Mouse (Mus musculus) cerebellum, postnatal 36 days (tissue): ENCODE measurements at regions not wholly inside any gene's neighbourhood (a gene's known extent, or its start where the extent isn't known, plus 50 kb on each side); places are given as distances from the start of the nearest gene placed in this dataset.

ENCODE experiments used
- DNase-seq, 2 experiments: peaks; one replicate each; pipeline ENCODE4 v3.0.0; 2021 to 2022; ENCODE audit warnings: mixed read lengths in 2 of 2

DNA sequence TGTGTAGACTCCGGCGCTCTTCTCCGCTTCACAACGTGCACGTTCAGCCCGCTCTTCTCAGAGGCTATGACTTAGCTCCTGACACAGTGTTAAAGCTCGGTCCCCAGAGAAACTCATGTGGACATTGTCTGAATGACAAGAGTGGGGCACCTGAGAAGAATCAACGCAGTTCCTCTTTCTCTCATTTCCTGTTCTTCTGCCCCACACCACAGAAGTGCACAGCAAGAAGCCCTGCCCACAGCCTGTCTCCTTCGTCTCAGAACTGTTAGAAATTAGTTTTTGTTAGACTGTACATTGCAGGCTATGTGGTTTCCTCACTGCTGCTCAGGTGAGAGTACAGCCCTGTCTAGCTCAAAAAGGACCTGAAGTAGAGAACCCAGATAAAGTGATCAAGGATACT, 94.1 kb upstream of the Nsun2 start:
- no peak for DNase-seq

DNA sequence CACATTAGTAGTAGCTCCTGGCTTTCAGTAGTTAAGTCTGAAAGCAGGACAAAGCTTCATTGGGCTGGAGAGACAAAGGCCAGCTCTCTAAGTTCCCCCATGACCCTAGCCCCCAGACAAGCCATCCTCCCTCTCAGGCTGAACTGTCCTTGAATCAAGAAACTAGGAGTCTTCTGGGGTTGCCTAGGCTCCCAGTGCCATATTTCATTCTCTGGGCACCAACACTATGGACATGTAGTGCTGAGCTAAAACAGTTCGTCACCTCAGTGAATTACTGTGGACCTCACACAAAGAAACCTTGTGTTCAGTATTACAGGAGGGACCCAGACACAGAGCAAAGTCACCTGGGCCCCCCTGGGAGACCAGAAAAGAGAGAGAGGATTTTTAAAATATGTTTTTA, 91.7 kb upstream of the Nsun2 start:
- no peak for DNase-seq

DNA sequence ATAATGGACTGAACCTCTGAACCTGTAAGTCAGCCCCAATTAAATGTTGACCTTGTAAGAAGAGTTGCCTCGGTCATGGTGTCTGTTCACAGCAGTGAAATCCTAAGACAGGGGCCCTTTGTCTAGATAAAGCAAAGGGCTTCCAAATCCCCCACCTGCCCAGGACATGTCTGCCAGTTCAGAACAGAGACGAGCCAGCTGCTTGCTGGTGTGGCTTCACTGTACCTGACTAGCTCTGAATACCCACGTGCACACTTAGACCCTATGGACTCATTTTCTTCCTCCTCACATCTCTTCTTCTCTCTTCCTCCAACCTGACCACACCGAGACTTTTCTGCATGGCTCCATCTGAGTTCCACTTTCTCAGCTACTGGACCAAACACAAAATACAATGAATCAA, 87.9 kb upstream of the Nsun2 start:
- no peak for DNase-seq
